Mouse (Mus musculus) lung, postnatal 0 days (tissue): ENCODE data around the gene Golga7b. TPM values are rescaled to one million over a fixed set of nuclear protein-coding genes. Genes with fewer than 3 reads are reported as not detected.

ENCODE experiments used
- ATAC-seq: fragments of 200-750 bp; cut with Nextera tagmentation; 2 replicates; pipeline ENCODE4 v1.8.0; 2017; ENCODE audit warnings: moderate library complexity
- DNase-seq: peaks from one replicate; pipeline ENCODE4 v3.0.0-alpha.2; 2016; ENCODE audit warnings: low spot score
- H3K27ac ChIP-seq: fragments of 300-500 bp; sonication (generic); 2 replicates; pipeline ENCODE4 v1.5.1; 2014; ENCODE audit warnings: antibody characterized with exemption, mild to moderate bottlenecking, low read length, mixed read lengths
- H3K27me3 ChIP-seq: fragments of 300-500 bp; sonication (generic); replicated peaks from 2 replicates; pipeline ENCODE4 v1.6.1; 2014; ENCODE audit warnings: low read length, mixed read lengths; ENCODE audit not compliant: insufficient read depth
- H3K36me3 ChIP-seq: fragments of 300-500 bp; sonication (generic); 2 replicates; pipeline ENCODE4 v1.6.1; 2014; ENCODE audit warnings: low read length, mixed read lengths; ENCODE audit not compliant: insufficient read depth
- H3K4me1 ChIP-seq: fragments of 300-500 bp; sonication (generic); 2 replicates; pipeline ENCODE4 v1.6.1; 2014; ENCODE audit warnings: antibody characterized with exemption, low read depth, low read length, mixed read lengths; ENCODE audit not compliant: insufficient read depth
- H3K4me2 ChIP-seq: fragments of 300-500 bp; sonication (generic); replicated peaks from 2 replicates; pipeline ENCODE4 v1.6.1; 2014; ENCODE audit warnings: low read depth, mild to moderate bottlenecking, low read length, moderate library complexity, mixed read lengths
- H3K4me3 ChIP-seq: fragments of 300-500 bp; sonication (generic); 2 replicates; pipeline ENCODE4 v1.5.1; 2014; ENCODE audit warnings: low read depth, low read length
- H3K9ac ChIP-seq: fragments of 300-500 bp; sonication (generic); replicated peaks from 2 replicates; pipeline ENCODE4 v1.6.1; 2014; ENCODE audit warnings: low read depth, mild to moderate bottlenecking
- H3K9me3 ChIP-seq: fragments of 300-500 bp; sonication (generic); 2 replicates; pipeline ENCODE4 v1.6.1; 2016; ENCODE audit warnings: low read length, mixed read lengths
- CTCF ChIP-seq: IDR thresholded peaks from 2 replicates; pipeline ENCODE4 v1.5.1; 2016; ENCODE audit warnings: antibody characterized with exemption, mild to moderate bottlenecking
- EP300 ChIP-seq: IDR thresholded peaks from 2 replicates; pipeline ENCODE4 v1.6.1; 2016; ENCODE audit warnings: antibody characterized with exemption, mild to moderate bottlenecking, control low read depth
- WGBS: fragments of 180-500 bp; shearing (Covaris S2); extraction: QIAGEN DNeasy Blood & Tissue Kit; methylation state at CpG from one replicate; pipeline ENCODE4 v1.1.7; 2014; 5-methylcytosine and 5-hydroxymethylcytosine counted together
- polyA plus RNA-seq: library from polyadenylated mRNA; unstranded; fragments of >200 nt; fragmentation: Nextera tagmentation; extraction: Ambion mirVana; gene quantifications from 2 replicates; pipeline ENCODE4 v1.2.1, GENCODE M21; 2015

Gene Golga7b
- polyA plus RNA-seq, 1 experiment from 2014 or later: not detected

GRCm38 (mm10) chr19:42209485-42209884 lies 37.9 kb upstream of the Golga7b start:
- H3K27me3 ChIP-seq: no peaks in the 10 kb centered on the region
- no peak for ATAC-seq

GRCm38 (mm10) chr19:42209976-42210375 lies 37.4 kb upstream of the Golga7b start:
- 42% methylated on average over 6 of the region's 6 CpGs for WGBS
- no peak overlapping the region for H3K27ac ChIP-seq
- no peak for DNase-seq
- no peaks in the 10 kb centered on the region for H3K9me3 ChIP-seq
- H3K4me1 ChIP-seq: no peaks in the 10 kb centered on the region
- H3K4me2 ChIP-seq: no peak overlapping the region
- H3K27me3 ChIP-seq: no peaks in the 10 kb centered on the region
- H3K9ac ChIP-seq: no peak overlapping the region
- TF ChIP-seq EP300: no peak
- TF ChIP-seq CTCF: no peak
- H3K4me3 ChIP-seq: no peak overlapping the region
- ATAC-seq: no peak
- H3K36me3 ChIP-seq: no peaks in the 10 kb centered on the region

More at GRCm38 (mm10) chr19:42209485-42209884, 37.9 kb upstream of the Golga7b start:
- H3K4me3 ChIP-seq: no peak overlapping the region
- no peaks in the 10 kb centered on the region for H3K9me3 ChIP-seq
- H3K27ac ChIP-seq: no peak overlapping the region
- no peak for DNase-seq
- H3K4me2 ChIP-seq: no peak overlapping the region
- WGBS: 50% methylated on average over 7 of the region's 7 CpGs
- H3K36me3 ChIP-seq: no peaks in the 10 kb centered on the region
- H3K9ac ChIP-seq: no peak overlapping the region
- no peaks in the 10 kb centered on the region for H3K4me1 ChIP-seq
- TF ChIP-seq CTCF (no peak), EP300 (no peak)

DNA sequence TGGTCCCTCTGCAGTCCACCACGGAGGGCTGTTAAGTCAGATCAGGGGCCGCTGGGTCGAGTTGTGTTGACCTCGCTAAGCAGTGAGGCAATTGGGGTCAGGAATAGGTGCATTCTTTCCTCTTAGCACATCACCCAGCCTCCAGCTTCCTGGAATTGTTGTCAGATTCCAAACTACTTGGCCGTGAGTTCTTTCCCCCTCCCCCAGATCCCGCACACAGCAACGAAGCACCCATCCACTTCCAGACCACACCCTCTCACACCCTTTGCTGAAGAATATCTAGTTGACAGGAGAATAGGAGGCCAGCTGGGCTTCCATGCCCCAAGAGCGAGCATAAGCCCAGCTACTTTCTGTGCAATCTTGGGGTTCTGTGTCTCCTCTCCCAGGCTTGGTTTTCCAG lies 35.4 kb upstream of the Golga7b start:
- Histone ChIP-seq H3K27me3 (no peaks in the 10 kb centered on the region), H3K4me1 (no peaks in the 10 kb centered on the region), H3K36me3 (no peaks in the 10 kb centered on the region), H3K4me2 (no peak overlapping the region), H3K9me3 (no peaks in the 10 kb centered on the region), H3K4me3 (no peak overlapping the region), H3K27ac (no peak overlapping the region), H3K9ac (no peak overlapping the region)
- TF ChIP-seq CTCF (no peak), EP300 (no peak)
- 9% methylated on average over 8 of the region's 8 CpGs for WGBS
- no peak for ATAC-seq
- no peak for DNase-seq

DNA sequence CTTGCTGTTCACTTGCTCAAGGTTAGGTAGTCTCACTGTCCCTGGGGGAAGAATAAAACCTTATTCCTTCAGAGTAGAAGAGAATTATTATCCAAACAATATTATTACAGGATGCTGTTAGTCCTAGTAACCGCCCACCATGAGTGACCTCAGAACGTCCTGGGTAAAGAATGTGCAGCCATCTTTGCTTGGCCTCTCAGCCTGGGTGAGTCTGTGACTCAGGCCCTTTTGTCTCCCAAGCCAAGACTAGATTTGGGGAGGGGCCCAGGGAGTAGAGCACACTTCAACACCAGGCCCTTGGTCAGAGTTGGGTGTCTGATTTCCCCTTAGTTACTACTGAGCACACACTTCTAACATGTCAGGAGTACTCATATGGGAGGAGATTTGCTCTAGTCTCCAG lies 32.8 kb upstream of the Golga7b start:
- ATAC-seq: no peak
- Histone ChIP-seq H3K9me3 (no peaks in the 10 kb centered on the region), H3K9ac (no peak overlapping the region), H3K27me3 (no peaks in the 10 kb centered on the region), H3K36me3 (no peaks in the 10 kb centered on the region), H3K4me2 (no peak overlapping the region), H3K27ac (no peak overlapping the region), H3K4me1 (no peaks in the 10 kb centered on the region), H3K4me3 (no peak overlapping the region)
- DNase-seq: no peak
- TF ChIP-seq EP300 (no peak), CTCF (no peak)
- WGBS: 52% methylated on average over 2 of the region's 2 CpGs

DNA sequence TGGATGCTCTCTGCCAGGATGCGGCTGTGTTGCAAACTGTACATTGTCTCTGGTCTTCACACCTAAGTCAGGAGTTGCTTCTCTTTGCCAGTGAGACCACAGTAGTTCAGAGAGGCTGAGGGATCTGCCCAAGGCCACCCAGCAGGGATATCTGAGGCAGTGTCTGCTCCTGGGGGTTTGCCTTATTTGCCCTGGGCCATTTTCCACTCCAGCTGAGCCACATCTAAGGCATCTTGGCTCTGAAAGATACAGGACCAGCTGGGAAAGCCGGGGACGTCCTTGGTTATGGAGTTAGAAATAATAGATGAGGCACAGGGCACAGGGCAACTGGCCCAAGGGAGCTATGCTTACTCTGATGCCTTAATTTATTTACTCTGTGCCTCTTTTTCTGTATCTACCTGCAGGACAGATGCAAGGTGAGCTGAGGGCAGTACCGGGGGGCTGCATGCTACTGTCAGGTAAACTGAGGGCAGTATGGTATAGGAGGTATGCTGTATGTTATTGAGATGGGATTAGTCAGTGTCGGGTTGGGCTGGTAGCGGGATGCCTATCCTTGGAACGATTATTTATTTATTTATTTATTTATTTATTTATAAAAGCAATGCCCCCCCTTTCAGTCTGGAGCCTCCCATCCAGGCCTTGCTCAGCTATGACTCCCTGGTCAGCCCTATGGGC lies 30.5 kb upstream of the Golga7b start:
- no peak overlapping the region for H3K4me2 ChIP-seq
- no peaks in the 10 kb centered on the region for H3K4me1 ChIP-seq
- no peak for ATAC-seq
- no peak overlapping the region for H3K4me3 ChIP-seq
- H3K36me3 ChIP-seq: no peaks in the 10 kb centered on the region
- no peak overlapping the region for H3K27ac ChIP-seq
- no peak for DNase-seq
- H3K9ac ChIP-seq: no peak overlapping the region
- no peak for TF ChIP-seq EP300
- TF ChIP-seq CTCF: no peak
- H3K27me3 ChIP-seq: no peaks in the 10 kb centered on the region
- 59% methylated on average over 7 of the region's 7 CpGs for WGBS
- H3K9me3 ChIP-seq: no peaks in the 10 kb centered on the region

DNA sequence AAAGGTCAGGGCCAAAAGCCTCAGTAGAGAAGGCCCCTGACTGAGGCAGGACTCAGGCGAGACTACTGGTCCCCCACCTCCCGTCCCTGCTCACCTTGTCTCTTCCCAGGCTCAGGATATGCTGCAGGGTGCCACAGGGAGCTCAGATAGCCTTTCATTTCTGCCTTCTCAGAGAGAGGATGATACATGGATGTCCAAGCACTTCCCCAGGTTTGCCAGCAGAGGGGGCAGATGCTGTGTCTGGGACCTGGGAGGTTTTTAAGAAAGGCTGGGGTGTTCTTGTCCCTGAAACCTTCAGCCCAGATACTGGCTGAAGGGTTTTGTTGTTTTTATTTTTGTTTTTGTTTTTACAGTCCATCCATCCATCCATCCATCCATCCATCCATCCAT lies 30.0 kb upstream of the Golga7b start:
- ATAC-seq (no peak), DNase-seq (peak; percentile 39)
- Histone ChIP-seq H3K27me3 (no peaks in the 10 kb centered on the region), H3K9me3 (no peaks in the 10 kb centered on the region), H3K27ac (no peak overlapping the region), H3K9ac (no peak overlapping the region), H3K4me2 (no peak overlapping the region), H3K36me3 (no peaks in the 10 kb centered on the region), H3K4me1 (no peaks in the 10 kb centered on the region), H3K4me3 (no peak overlapping the region)
- peak; percentile 65 for TF ChIP-seq CTCF
- no peak for TF ChIP-seq EP300
- 6% methylated on average over 2 of the region's 2 CpGs for WGBS

GRCm38 (mm10) chr19:42226451-42226850 lies 20.9 kb upstream of the Golga7b start:
- ATAC-seq (no peak), DNase-seq (no peak)
- Histone ChIP-seq H3K27ac (no peak overlapping the region), H3K4me3 (no peak overlapping the region), H3K9me3 (no peaks in the 10 kb centered on the region), H3K4me1 (no peaks in the 10 kb centered on the region), H3K36me3 (no peaks in the 10 kb centered on the region), H3K27me3 (no peaks in the 10 kb centered on the region), H3K4me2 (no peak overlapping the region), H3K9ac (no peak overlapping the region)
- TF ChIP-seq CTCF: no peak
- 68% methylated on average over 10 of the region's 10 CpGs for WGBS
